Mouse (Mus musculus) CH12.LX (cell line): ENCODE measurements at regions not wholly inside any gene's neighbourhood (a gene's known extent, or its start where the extent isn't known, plus 50 kb on each side); places are given as distances from the start of the nearest gene placed in this dataset.

Experiments used
- DNase-seq: peaks from one replicate; pipeline ENCODE4 v3.0.0-alpha.2; 2013; ENCODE audit errors: extremely low read depth
- H3K27ac ChIP-seq: 2 replicates; pipeline ENCODE4 v1.5.1; 2012; ENCODE audit warnings: low read depth, mild to moderate bottlenecking, control low read depth, moderate library complexity; ENCODE audit not compliant: insufficient read depth
- H3K27me3 ChIP-seq: replicated peaks from 2 replicates; pipeline ENCODE3; 2012; ENCODE audit warnings: inconsistent platforms
- H3K36me3 ChIP-seq, 2 experiments: replicated peaks in 1 of 2; 2 replicates each; pipeline versions ENCODE3 to v1.6.1; 2012; ENCODE audit warnings: inconsistent platforms in 1 of 2, low read length in 1 of 2, mild to moderate bottlenecking in 1 of 2, mixed read lengths in 1 of 2, moderate library complexity in 1 of 2; ENCODE audit not compliant: control insufficient read depth in 1 of 2, insufficient read depth in 1 of 2
- H3K4me1 ChIP-seq, 2 experiments: 2 replicates each; pipeline ENCODE4 v1.6.1; 2012; ENCODE audit warnings: inconsistent platforms in 1 of 2, moderate library complexity in 1 of 2; ENCODE audit not compliant: insufficient read depth in 2 of 2, control insufficient read depth in 1 of 2
- H3K4me2 ChIP-seq: 2 replicates; pipeline ENCODE4 v1.6.1; 2012; ENCODE audit warnings: low read depth, mild to moderate bottlenecking, control low read depth; ENCODE audit not compliant: poor library complexity, insufficient read depth, severe bottlenecking
- H3K4me3 ChIP-seq, 3 experiments: fragments of 150-350 bp in 1 of 3; sonication (generic) in 1 of 3; replicated peaks in 1 of 3; 2 replicates each; pipeline versions ENCODE3 to v1.5.1; 2011 to 2012; ENCODE audit warnings: low read depth in 2 of 3, low read length in 2 of 3, mild to moderate bottlenecking in 2 of 3, moderate library complexity in 2 of 3, control low read depth in 1 of 3, improper control_type of control experiment in 1 of 3, inconsistent platforms in 1 of 3, mixed read lengths in 1 of 3; ENCODE audit not compliant: poor library complexity in 1 of 3
- H3K79me2 ChIP-seq: replicated peaks from 2 replicates; pipeline ENCODE4 v1.6.1; 2012; ENCODE audit warnings: mild to moderate bottlenecking, moderate library complexity; ENCODE audit not compliant: control insufficient read depth, poor library complexity, insufficient read depth, severe bottlenecking; ENCODE audit errors: extremely low read depth
- H3K9ac ChIP-seq: 2 replicates; pipeline ENCODE4 v1.6.1; 2012; ENCODE audit warnings: low read depth, mild to moderate bottlenecking, control low read depth, moderate library complexity; ENCODE audit not compliant: insufficient read depth
- H3K9me3 ChIP-seq: replicated peaks from 2 replicates; pipeline ENCODE3; 2012; ENCODE audit warnings: low read length, inconsistent platforms, mixed read lengths
- CHD1 ChIP-seq: IDR thresholded peaks from 2 replicates; pipeline ENCODE4 v1.6.1; 2012; ENCODE audit warnings: low read depth, low read length, improper control_type of control experiment, inconsistent platforms
- CHD2 ChIP-seq: IDR thresholded peaks from 2 replicates; pipeline ENCODE4 v1.6.1; 2011; ENCODE audit warnings: low read length, improper control_type of control experiment
- E2F4 ChIP-seq: IDR thresholded peaks from 2 replicates; pipeline ENCODE4 v1.6.1; 2011; ENCODE audit warnings: low read depth, low read length, improper control_type of control experiment; ENCODE audit not compliant: insufficient replicate concordance
- ELF1 ChIP-seq: IDR thresholded peaks from 2 replicates; pipeline ENCODE4 v1.6.1; 2014; ENCODE audit warnings: low read depth, mild to moderate bottlenecking, inconsistent platforms, low read length, improper control_type of control experiment
- EP300 ChIP-seq: IDR thresholded peaks from 2 replicates; pipeline ENCODE4 v1.6.1; 2011; ENCODE audit warnings: low read length, improper control_type of control experiment
- HCFC1 ChIP-seq: IDR thresholded peaks from 2 replicates; pipeline ENCODE4 v1.6.1; 2012; ENCODE audit warnings: low read depth, mild to moderate bottlenecking, inconsistent platforms, low read length, improper control_type of control experiment
- IRF4 ChIP-seq: IDR thresholded peaks from 2 replicates; pipeline ENCODE4 v1.6.1; 2014; ENCODE audit warnings: low read depth, mild to moderate bottlenecking, inconsistent platforms, low read length, improper control_type of control experiment
- MAFK ChIP-seq: IDR thresholded peaks from 2 replicates; pipeline ENCODE4 v1.6.1; 2011; ENCODE audit warnings: low read length, improper control_type of control experiment; ENCODE audit not compliant: insufficient replicate concordance
- MAZ ChIP-seq: IDR thresholded peaks from 2 replicates; pipeline ENCODE4 v1.6.1; 2012; ENCODE audit warnings: low read depth, mild to moderate bottlenecking, inconsistent platforms, low read length, improper control_type of control experiment, moderate library complexity
- MEF2A ChIP-seq: IDR thresholded peaks from 2 replicates; pipeline ENCODE4 v1.6.1; 2014; ENCODE audit warnings: low read depth, mild to moderate bottlenecking, inconsistent platforms, low read length, improper control_type of control experiment, borderline replicate concordance
- MXI1 ChIP-seq: IDR thresholded peaks from 2 replicates; pipeline ENCODE4 v1.6.1; 2011; ENCODE audit warnings: mild to moderate bottlenecking, low read depth, low read length, improper control_type of control experiment
- NELFE ChIP-seq: IDR thresholded peaks from 2 replicates; pipeline ENCODE4 v1.6.1; 2011; ENCODE audit warnings: low read depth, low read length, improper control_type of control experiment
- NRF1 ChIP-seq: IDR thresholded peaks from 2 replicates; pipeline ENCODE4 v1.6.1; 2014; ENCODE audit warnings: low read depth, mild to moderate bottlenecking, inconsistent platforms, low read length, improper control_type of control experiment, moderate library complexity
- PAX5 ChIP-seq: IDR thresholded peaks from 2 replicates; pipeline ENCODE4 v1.6.1; 2012; ENCODE audit warnings: low read length, inconsistent platforms, mixed read lengths
- POLR2A ChIP-seq: IDR thresholded peaks from 2 replicates; pipeline ENCODE4 v1.6.1; 2011; ENCODE audit warnings: low read depth, mild to moderate bottlenecking, improper control_type of control experiment, low read length
- POLR2AphosphoS2 ChIP-seq: IDR thresholded peaks from 2 replicates; pipeline ENCODE4 v1.6.1; 2011; ENCODE audit warnings: low read depth, low read length, improper control_type of control experiment
- RCOR1 ChIP-seq: conservative IDR thresholded peaks from 2 replicates; pipeline ENCODE4 v1.6.1; 2012; ENCODE audit warnings: low read depth, mild to moderate bottlenecking, inconsistent platforms, low read length, improper control_type of control experiment
- SIN3A ChIP-seq: IDR thresholded peaks from 2 replicates; pipeline ENCODE4 v1.6.1; 2012; ENCODE audit warnings: low read length, improper control_type of control experiment, inconsistent platforms
- SMC3 ChIP-seq: IDR thresholded peaks from 2 replicates; pipeline ENCODE4 v1.6.1; 2011; ENCODE audit warnings: low read depth, low read length, improper control_type of control experiment
- TBP ChIP-seq: conservative IDR thresholded peaks from 2 replicates; pipeline ENCODE4 v1.6.1; 2011; ENCODE audit warnings: low read depth, low read length, improper control_type of control experiment
- TCF12 ChIP-seq: IDR thresholded peaks from 2 replicates; pipeline ENCODE4 v1.6.1; 2014; ENCODE audit warnings: low read depth, mild to moderate bottlenecking, inconsistent platforms, low read length, improper control_type of control experiment
- UBTF ChIP-seq: IDR thresholded peaks from 2 replicates; pipeline ENCODE4 v1.6.1; 2012; ENCODE audit warnings: low read depth, mild to moderate bottlenecking, inconsistent platforms, low read length, improper control_type of control experiment, moderate library complexity
- USF1 ChIP-seq: IDR thresholded peaks from 2 replicates; pipeline ENCODE4 v1.6.1; 2014; ENCODE audit warnings: low read depth, mild to moderate bottlenecking, inconsistent platforms, low read length, improper control_type of control experiment
- ZC3H11A ChIP-seq: IDR thresholded peaks from 2 replicates; pipeline ENCODE4 v1.6.1; 2012; ENCODE audit warnings: low read depth, mild to moderate bottlenecking, inconsistent platforms, low read length, improper control_type of control experiment
- dilution Hi-C: fragments of 300-500 bp; cut with MboI; formaldehyde crosslinking; loops from 2 replicates; pipeline ENCODE4 v1.14.3; 2020; ENCODE audit warnings: low sequenced_read_pairs; ENCODE audit not compliant: extremely low pct_unique_long_range_greater_than_20kb, extremely low pct_ligation_motif_present
- in situ Hi-C: fragments of 300-500 bp; cut with MboI; formaldehyde crosslinking; loops from 3 replicates; pipeline ENCODE4 v1.14.3; 2019; ENCODE audit warnings: low sequenced_read_pairs, low pct_ligation_motif_present, low pct_unique_long_range_greater_than_20kb, mixed read lengths

DNA sequence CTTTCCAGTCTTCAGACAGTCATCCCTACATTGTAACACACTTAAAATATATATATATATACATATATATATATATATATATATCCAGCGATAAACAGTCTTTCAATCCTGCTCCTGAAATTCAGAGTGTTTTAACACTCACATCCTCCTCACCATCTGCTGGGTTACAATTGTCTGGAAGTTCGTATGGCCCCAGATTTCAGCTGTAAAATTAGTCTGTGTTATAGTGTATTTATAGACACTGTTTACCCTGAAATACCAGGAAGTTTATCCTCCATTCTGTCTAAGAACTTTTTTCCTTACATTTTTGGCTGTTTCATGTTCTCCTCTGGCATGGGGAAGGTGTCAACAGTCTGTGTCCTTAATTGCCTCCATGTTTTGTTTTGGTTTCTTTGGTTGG is 91.7 kb upstream of the Rxfp2 start:
- Histone ChIP-seq H3K9ac (no peak overlapping the region), H3K27me3 (no peaks in the 10 kb centered on the region), H3K4me1 (no peaks in the 10 kb centered on the region), H3K79me2 (no peaks in the 10 kb centered on the region), H3K27ac (no peak overlapping the region), H3K4me2 (no peak overlapping the region), H3K36me3 (no peaks in the 10 kb centered on the region), H3K9me3 (peaks cover 46% of the 10 kb centered on the region), H3K4me3 (no peak overlapping the region)
- DNase-seq: no peak
- dilution Hi-C loops: no loop called here
- TF ChIP-seq USF1: no peak
- no peak for TF ChIP-seq E2F4
- no peak for TF ChIP-seq UBTF
- TF ChIP-seq TBP: no peak
- TF ChIP-seq IRF4: no peak
- no peak for TF ChIP-seq EP300
- TF ChIP-seq CHD2: no peak
- no peak for TF ChIP-seq TCF12
- no peak for TF ChIP-seq RCOR1
- no peak for TF ChIP-seq MEF2A
- TF ChIP-seq MAFK: no peak
- TF ChIP-seq ZC3H11A: no peak
- in situ Hi-C loops: no loop called here

DNA sequence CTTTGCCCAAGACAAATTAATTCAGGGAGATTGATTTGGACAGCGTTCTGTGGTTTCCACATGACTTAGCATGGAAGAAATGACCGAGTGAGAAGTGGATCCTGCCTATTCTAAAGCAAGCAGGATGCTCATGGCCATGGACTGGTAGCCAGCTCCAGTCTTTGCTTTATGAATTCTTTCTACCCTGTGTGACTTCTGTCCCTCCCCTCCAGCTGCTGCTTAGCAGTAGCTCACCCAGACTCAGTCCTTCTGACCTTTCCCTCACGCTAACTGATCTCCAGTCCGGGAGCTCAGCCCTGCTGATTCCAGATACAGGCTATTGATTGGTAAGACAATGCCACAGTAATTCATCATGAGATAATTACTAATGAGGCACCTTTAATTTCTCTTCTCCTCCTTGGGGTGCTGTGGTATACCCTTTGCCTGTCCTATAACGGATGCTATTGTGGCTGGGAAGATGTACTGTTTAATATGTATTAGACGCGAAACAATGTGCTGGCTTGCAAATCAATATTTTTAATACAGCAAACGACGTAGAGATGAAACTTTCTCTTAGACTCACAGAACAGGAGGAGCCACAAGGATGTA is 86.8 kb upstream of the Rxfp2 start:
- dilution Hi-C loops (no loop called here), in situ Hi-C loops (no loop called here)
- H3K27ac ChIP-seq: no peak overlapping the region
- H3K4me3 ChIP-seq: no peak overlapping the region
- no peaks in the 10 kb centered on the region for H3K36me3 ChIP-seq
- TF ChIP-seq MAZ (no peak), PAX5 (no peak), CHD1 (no peak), MXI1 (no peak), SMC3 (no peak), SIN3A (no peak), NELFE (no peak), USF1 (no peak), ELF1 (no peak), POLR2A (no peak), MAFK (no peak), NRF1 (no peak), E2F4 (no peak), POLR2AphosphoS2 (no peak), HCFC1 (no peak)
- H3K79me2 ChIP-seq: no peaks in the 10 kb centered on the region
- no peak for DNase-seq
- peaks cover 38% of the 10 kb centered on the region for H3K9me3 ChIP-seq
- no peak overlapping the region for H3K9ac ChIP-seq
- no peaks in the 10 kb centered on the region for H3K4me1 ChIP-seq
- no peaks in the 10 kb centered on the region for H3K27me3 ChIP-seq
- no peak overlapping the region for H3K4me2 ChIP-seq
